Mouse (Mus musculus) liver, embryonic 14.5 days (tissue): ENCODE measurements around the gene Rbmxl1. TPM values are rescaled to one million over a fixed set of nuclear protein-coding genes. Genes with fewer than 3 reads are reported as not detected.

Experiments used
- ATAC-seq: fragments of 200-750 bp; cut with Nextera tagmentation; 2 replicates; pipeline ENCODE4 v1.8.0; 2017; ENCODE audit warnings: moderate number of reproducible peaks, mild to moderate bottlenecking, moderate library complexity; ENCODE audit not compliant: insufficient read depth
- DNase-seq, 3 experiments: peaks; one replicate each; pipeline ENCODE4 v3.0.0-alpha.2; 2012 to 2013; ENCODE audit warnings: low read depth in 3 of 3, low spot score in 3 of 3
- H3K27ac ChIP-seq: fragments of 300-500 bp; sonication (generic); 2 replicates; pipeline ENCODE4 v1.5.1; 2014; ENCODE audit warnings: moderate library complexity, mild to moderate bottlenecking, control low read depth, inconsistent platforms
- H3K27me3 ChIP-seq: fragments of 300-500 bp; sonication (generic); 2 replicates; pipeline ENCODE4 v1.6.1; 2014; ENCODE audit warnings: mild to moderate bottlenecking, low read length, moderate library complexity; ENCODE audit not compliant: control insufficient read depth, insufficient read depth
- H3K36me3 ChIP-seq: fragments of 300-500 bp; sonication (generic); replicated peaks from 2 replicates; pipeline ENCODE4 v1.6.1; 2014; ENCODE audit warnings: low read depth; ENCODE audit not compliant: control insufficient read depth, insufficient read depth
- H3K4me1 ChIP-seq, 2 experiments: fragments of 200-500 bp in 1 of 2; fragments of 300-500 bp in 1 of 2; sonication (generic) in 1 of 2; replicated peaks; 2 replicates each; pipeline ENCODE4 v1.6.1; 2012 to 2014; ENCODE audit warnings: antibody characterized with exemption in 1 of 2, inconsistent platforms in 1 of 2, low read length in 1 of 2; ENCODE audit not compliant: control insufficient read depth in 2 of 2, insufficient read depth in 2 of 2
- H3K4me2 ChIP-seq: fragments of 300-500 bp; sonication (generic); 2 replicates; pipeline ENCODE4 v1.6.1; 2014; ENCODE audit warnings: low read depth, mild to moderate bottlenecking, control low read depth, moderate library complexity
- H3K4me3 ChIP-seq, 2 experiments: fragments of 200-500 bp in 1 of 2; fragments of 300-500 bp in 1 of 2; sonication (generic) in 1 of 2; 2 replicates each; pipeline ENCODE4 v1.5.1; 2012 to 2014; ENCODE audit warnings: low read depth in 2 of 2, low read length in 2 of 2, mild to moderate bottlenecking in 2 of 2, control low read depth in 1 of 2, inconsistent platforms in 1 of 2, moderate library complexity in 1 of 2; ENCODE audit not compliant: insufficient read depth in 1 of 2
- H3K9ac ChIP-seq: fragments of 300-500 bp; sonication (generic); replicated peaks from 2 replicates; pipeline ENCODE4 v1.6.1; 2014; ENCODE audit warnings: mild to moderate bottlenecking, control low read depth, moderate library complexity
- H3K9me3 ChIP-seq: fragments of 300-500 bp; sonication (generic); 2 replicates; pipeline ENCODE4 v1.6.1; 2016; ENCODE audit warnings: low read length, mixed read lengths; ENCODE audit not compliant: control insufficient read depth
- CTCF ChIP-seq: IDR thresholded peaks from 2 replicates; pipeline ENCODE4 v1.5.1; 2016; ENCODE audit warnings: antibody characterized with exemption, low read depth, control low read depth
- EP300 ChIP-seq: IDR thresholded peaks from 2 replicates; pipeline ENCODE4 v1.6.1; 2016; ENCODE audit warnings: antibody characterized with exemption, low read depth
- WGBS: fragments of 180-500 bp; shearing (Covaris S2); extraction: QIAGEN DNeasy Blood & Tissue Kit; methylation state at CpG from one replicate; pipeline ENCODE4 v1.1.7; 2014; ENCODE audit not compliant: insufficient replicate concordance; 5-methylcytosine and 5-hydroxymethylcytosine counted together
- polyA plus RNA-seq, 2 experiments: library from polyadenylated mRNA; depleted of rRNA in 1 of 2; stranded (reverse) in 1 of 2; unstranded in 1 of 2; fragments of >200 nt; fragmentation: Nextera tagmentation in 1 of 2; extraction: Ambion mirVana in 1 of 2; gene quantifications; 2 replicates each; pipeline versions ENCODE4 v1.2.1 to v1.2.3; 2012 to 2014

The Rbmxl1 gene
- polyA plus RNA-seq, 2 experiments = 68.2 to 101 TPM

- WGBS = 32% methylated on average over 2 of the region's 2 CpGs
- no peak for DNase-seq
- H3K4me3 ChIP-seq = no peak overlapping the region
- no peak overlapping the region for H3K4me2 ChIP-seq
- no peaks in the 10 kb centered on the region for H3K4me1 ChIP-seq
- no peak overlapping the region for H3K27ac ChIP-seq
- TF ChIP-seq CTCF (no peak), EP300 (no peak)
- no peak for ATAC-seq
- H3K9ac ChIP-seq = no peak overlapping the region
- H3K36me3 ChIP-seq = no peaks in the 10 kb centered on the region
- no peaks in the 10 kb centered on the region for H3K9me3 ChIP-seq
- no peaks in the 10 kb centered on the region for H3K27me3 ChIP-seq
These were observed 15.7 kb downstream of the Rbmxl1 start for GRCm38 (mm10) chr8:78493031-78493430.

- no peak for TF ChIP-seq CTCF
- TF ChIP-seq EP300 = no peak
- H3K27me3 ChIP-seq = no peaks in the 10 kb centered on the region
- DNase-seq (no peak), ATAC-seq (no peak)
- no peak overlapping the region for H3K27ac ChIP-seq
- H3K4me2 ChIP-seq = no peak overlapping the region
- H3K4me3 ChIP-seq = no peak overlapping the region
- no peak overlapping the region for H3K9ac ChIP-seq
- WGBS = 63% methylated on average over 3 of the region's 3 CpGs
- no peaks in the 10 kb centered on the region for H3K9me3 ChIP-seq
- no peaks in the 10 kb centered on the region for H3K36me3 ChIP-seq
- no peaks in the 10 kb centered on the region for H3K4me1 ChIP-seq
These were observed 19.0 kb downstream of the Rbmxl1 start for GRCm38 (mm10) chr8:78489733-78490132.

GRCm38 (mm10) chr8:78477051-78477829 is 31.5 kb downstream of the Rbmxl1 start:
- no peaks in the 10 kb centered on the region for H3K4me1 ChIP-seq
- H3K9ac ChIP-seq = no peak overlapping the region
- H3K36me3 ChIP-seq = no peaks in the 10 kb centered on the region
- H3K27ac ChIP-seq = no peak overlapping the region
- no peak for ATAC-seq
- H3K4me3 ChIP-seq = no peak overlapping the region
- 36% methylated on average over 6 of the region's 6 CpGs for WGBS
- no peak for DNase-seq
- H3K27me3 ChIP-seq = no peaks in the 10 kb centered on the region
- no peaks in the 10 kb centered on the region for H3K9me3 ChIP-seq
- no peak overlapping the region for H3K4me2 ChIP-seq
- TF ChIP-seq CTCF = peak; percentile 21; the same call in 1 of the 2 replicates
- no peak for TF ChIP-seq EP300

GRCm38 (mm10) chr8:78467889-78468288 is 40.8 kb downstream of the Rbmxl1 start:
- Histone ChIP-seq H3K4me1 (no peaks in the 10 kb centered on the region), H3K27me3 (no peaks in the 10 kb centered on the region), H3K36me3 (no peaks in the 10 kb centered on the region), H3K27ac (no peak overlapping the region), H3K9me3 (no peaks in the 10 kb centered on the region; the same call in 1 of the 2 replicates), H3K9ac (no peak overlapping the region), H3K4me2 (no peak overlapping the region), H3K4me3 (no peak overlapping the region)
- ATAC-seq = no peak
- 66% methylated on average over 2 of the region's 2 CpGs for WGBS
- TF ChIP-seq EP300 = no peak
- no peak for TF ChIP-seq CTCF
- DNase-seq = no peak

- 71% methylated on average over 2 of the region's 2 CpGs for WGBS
- DNase-seq (no peak), ATAC-seq (no peak)
- TF ChIP-seq CTCF (no peak), EP300 (no peak)
- no peaks in the 10 kb centered on the region for H3K4me1 ChIP-seq
- no peaks in the 10 kb centered on the region; the same call in 1 of the 2 replicates for H3K9me3 ChIP-seq
- no peak overlapping the region for H3K9ac ChIP-seq
- no peak overlapping the region for H3K4me2 ChIP-seq
- no peak overlapping the region for H3K4me3 ChIP-seq
- no peaks in the 10 kb centered on the region for H3K36me3 ChIP-seq
- H3K27me3 ChIP-seq = no peaks in the 10 kb centered on the region
- no peak overlapping the region for H3K27ac ChIP-seq
These were observed 44.8 kb downstream of the Rbmxl1 start for GRCm38 (mm10) chr8:78463941-78464340.
